ENCODE assay signal across 1 mouse cellular context in genomic region chr7:44856265-44856916, GRCm38 (mm10).
A peak's percentile ranks its signal among the peaks of the same experiment; 100 is the strongest.
TF ChIP-seq lines count a peak whose summit lies in the region.

No protein-coding gene starts in this region.

TF ChIP-seq in CH12.LX, 34 proteins besides CTCF, POLR2A, EP300 and RAD21:
- no peak for TF ChIP-seq E2F4 (IDR thresholded peaks at IDR 0.05; ENCODE audit: insufficient replicate concordance, low read depth, low read length)
- TF ChIP-seq PAX5 (IDR thresholded peaks at IDR 0.05; ENCODE audit: low read length): no peak
- TF ChIP-seq RCOR1 (conservative IDR thresholded peaks at IDR 0.05; ENCODE audit: low read depth, low read length): no peak
- TF ChIP-seq KAT2A (IDR thresholded peaks at IDR 0.05; ENCODE audit: insufficient replicate concordance, low read length): no peak
- TF ChIP-seq POLR2AphosphoS2 (IDR thresholded peaks at IDR 0.05; ENCODE audit: low read depth, low read length): 0 out of 2 replicates have a peak, but pooled peaks have one; percentile 7
- TF ChIP-seq MXI1 (IDR thresholded peaks at IDR 0.05; ENCODE audit: low read depth, low read length): no peak
- no peak for TF ChIP-seq ELF1 (IDR thresholded peaks at IDR 0.05; ENCODE audit: low read depth, low read length)
- TF ChIP-seq MAZ (IDR thresholded peaks at IDR 0.05; ENCODE audit: low read depth, low read length): peak; percentile 7; the same call in 1 of the 2 replicates
- no peak for TF ChIP-seq ZC3H11A (IDR thresholded peaks at IDR 0.05; ENCODE audit: low read depth, low read length)
- TF ChIP-seq USF2 (conservative IDR thresholded peaks at IDR 0.05; ENCODE audit: low read depth, low read length): no peak
- no peak for TF ChIP-seq SMC3 (IDR thresholded peaks at IDR 0.05; ENCODE audit: low read depth, low read length)
- TF ChIP-seq BHLHE40 (IDR thresholded peaks at IDR 0.05; ENCODE audit: low read depth, low read length): peak; percentile 19; the same call in 1 of the 2 replicates
- no peak for TF ChIP-seq JUN (IDR thresholded peaks at IDR 0.05; ENCODE audit: insufficient read depth, low read depth, low read length)
- no peak for TF ChIP-seq ZKSCAN1 (IDR thresholded peaks at IDR 0.05; ENCODE audit: borderline replicate concordance, low read depth, low read length)
- peak; percentile 38; the same call in 1 of the 2 replicates for TF ChIP-seq ETS1 (conservative IDR thresholded peaks at IDR 0.05; ENCODE audit: low read depth, low read length)
- no peak for TF ChIP-seq MAX (IDR thresholded peaks at IDR 0.05; ENCODE audit: low read length)
- no peak for TF ChIP-seq USF1 (IDR thresholded peaks at IDR 0.05; ENCODE audit: low read depth, low read length)
- peak; percentile 59 for TF ChIP-seq ZNF384 (IDR thresholded peaks at IDR 0.05; ENCODE audit: low read depth, low read length)
- no peak for TF ChIP-seq UBTF (IDR thresholded peaks at IDR 0.05; ENCODE audit: low read depth, low read length)
- no peak for TF ChIP-seq MYC (IDR thresholded peaks at IDR 0.05; ENCODE audit: low read depth, low read length)
- no peak for TF ChIP-seq NRF1 (IDR thresholded peaks at IDR 0.05; ENCODE audit: low read depth, low read length)
- TF ChIP-seq HCFC1 (IDR thresholded peaks at IDR 0.05; ENCODE audit: low read depth, low read length): no peak
- TF ChIP-seq NELFE (IDR thresholded peaks at IDR 0.05; ENCODE audit: low read depth, low read length): no peak
- no peak for TF ChIP-seq SIN3A (IDR thresholded peaks at IDR 0.05; ENCODE audit: low read length)
- TF ChIP-seq CHD2 (IDR thresholded peaks at IDR 0.05; ENCODE audit: low read length): peak; percentile 63; the same call in 1 of the 2 replicates
- no peak; the same call in 1 of the 2 replicates for TF ChIP-seq MEF2A (IDR thresholded peaks at IDR 0.05; ENCODE audit: borderline replicate concordance, low read depth, low read length)
- TF ChIP-seq TCF12 (IDR thresholded peaks at IDR 0.05; ENCODE audit: low read depth, low read length): no peak; the same call in 1 of the 2 replicates
- TF ChIP-seq ZMIZ1 (IDR thresholded peaks at IDR 0.05; ENCODE audit: low read depth, low read length): peak; percentile 6; the same call in 1 of the 2 replicates
- TF ChIP-seq TBP (conservative IDR thresholded peaks at IDR 0.05; ENCODE audit: low read depth, low read length): no peak
- TF ChIP-seq IRF4 (IDR thresholded peaks at IDR 0.05; ENCODE audit: low read depth, low read length): no peak
- no peak for TF ChIP-seq CHD1 (IDR thresholded peaks at IDR 0.05; ENCODE audit: low read depth, low read length)
- TF ChIP-seq MAFK (IDR thresholded peaks at IDR 0.05; ENCODE audit: insufficient replicate concordance, low read length): no peak
- TF ChIP-seq GABPA (IDR thresholded peaks at IDR 0.05; ENCODE audit: insufficient replicate concordance, low read depth, low read length): no peak
- TF ChIP-seq JUND (conservative IDR thresholded peaks at IDR 0.05; ENCODE audit: low read depth, low read length): no peak
